Mouse (Mus musculus): ENCODE data around the gene Cpne8.

The Cpne8 gene

GRCm38 (mm10) chr15:90678985-90679759, at the start of gene Cpne8:
TSS of gene Cpne8 (minus strand) at chr15:90679432.
- DNase-seq (ENCODE audit: low read depth, low spot score), result no peak

GRCm38 (mm10) chr15:90717717-90718116, 38.5 kb upstream of the Cpne8 start:
- DNase-seq (ENCODE audit: low read depth, low spot score), result no peak

- no peak for DNase-seq (ENCODE audit: low read depth, low spot score)
These were observed 30.1 kb upstream of the Cpne8 start for GRCm38 (mm10) chr15:90709296-90709695.

- DNase-seq (ENCODE audit: low read depth, low spot score), result no peak
These were observed 25.1 kb upstream of the Cpne8 start for GRCm38 (mm10) chr15:90704314-90704713.

GRCm38 (mm10) chr15:90703502-90704232, 24.4 kb upstream of the Cpne8 start:
- no peak for DNase-seq (ENCODE audit: low read depth, low spot score)

GRCm38 (mm10) chr15:90686770-90687169, 7.5 kb upstream of the Cpne8 start:
- no peak for DNase-seq (ENCODE audit: low read depth, low spot score)

GRCm38 (mm10) chr15:90679760-90680579, 738 bp upstream of the Cpne8 start:
- no peak for DNase-seq (ENCODE audit: low read depth, low spot score)

- DNase-seq (ENCODE audit: low read depth, low spot score), result no peak
These were observed 744 bp downstream of the Cpne8 start for GRCm38 (mm10) chr15:90678488-90678887.

GRCm38 (mm10) chr15:90669494-90669893, 9.7 kb downstream of the Cpne8 start:
- DNase-seq (ENCODE audit: low read depth, low spot score), result no peak

GRCm38 (mm10) chr15:90666893-90667292, 12.3 kb downstream of the Cpne8 start:
- no peak for DNase-seq (ENCODE audit: low read depth, low spot score)

- DNase-seq (ENCODE audit: low read depth, low spot score), result no peak
These were observed 14.6 kb downstream of the Cpne8 start for GRCm38 (mm10) chr15:90664615-90665014.

- no peak for DNase-seq (ENCODE audit: low read depth, low spot score)
These were observed 15.6 kb downstream of the Cpne8 start for GRCm38 (mm10) chr15:90663631-90664030.

GRCm38 (mm10) chr15:90660723-90661122, 18.5 kb downstream of the Cpne8 start:
- no peak for DNase-seq (ENCODE audit: low read depth, low spot score)

GRCm38 (mm10) chr15:90658053-90658452, 21.2 kb downstream of the Cpne8 start:
- no peak for DNase-seq (ENCODE audit: low read depth, low spot score)

GRCm38 (mm10) chr15:90656521-90656920, 22.7 kb downstream of the Cpne8 start:
- no peak for DNase-seq (ENCODE audit: low read depth, low spot score)

GRCm38 (mm10) chr15:90647011-90647577, 32.1 kb downstream of the Cpne8 start:
- DNase-seq (ENCODE audit: low read depth, low spot score), result no peak

GRCm38 (mm10) chr15:90646326-90646725, 32.9 kb downstream of the Cpne8 start:
- no peak for DNase-seq (ENCODE audit: low read depth, low spot score)

GRCm38 (mm10) chr15:90645828-90646227, 33.4 kb downstream of the Cpne8 start:
- DNase-seq (ENCODE audit: low read depth, low spot score), result no peak

- no peak for DNase-seq (ENCODE audit: low read depth, low spot score)
These were observed 55.0 kb downstream of the Cpne8 start for GRCm38 (mm10) chr15:90624201-90624600.

GRCm38 (mm10) chr15:90622005-90622404, 57.2 kb downstream of the Cpne8 start:
- DNase-seq (ENCODE audit: low read depth, low spot score), result no peak

- no peak for DNase-seq (ENCODE audit: low read depth, low spot score)
These were observed 59.5 kb downstream of the Cpne8 start for GRCm38 (mm10) chr15:90619736-90620135.
